Mouse (Mus musculus) MEL (cell line): Measurements from ENCODE around the gene Gm20431. TPM values are rescaled to one million over a fixed set of nuclear protein-coding genes. Genes with fewer than 3 reads are reported as not detected.

Experiments
- DNase-seq: peaks from one replicate; pipeline ENCODE4 v3.0.0; 2011; ENCODE audit warnings: low read depth, low spot score
- H3K27ac ChIP-seq: 2 replicates; pipeline ENCODE4 v1.5.1; 2012; ENCODE audit warnings: low read depth, mild to moderate bottlenecking, control low read depth, low read length, moderate library complexity; ENCODE audit not compliant: control insufficient read depth
- H3K27me3 ChIP-seq, 2 experiments: fragments of 150-350 bp in 1 of 2; sonication (generic) in 1 of 2; 2 replicates each; pipeline ENCODE4 v1.6.1; 2012; ENCODE audit warnings: low read length in 2 of 2, mild to moderate bottlenecking in 2 of 2, improper control_type of control experiment in 1 of 2, moderate library complexity in 1 of 2; ENCODE audit not compliant: insufficient read depth in 2 of 2, control insufficient read depth in 1 of 2
- H3K36me3 ChIP-seq, 2 experiments: 2 replicates each; pipeline ENCODE4 v1.6.1; 2012 to 2014; ENCODE audit warnings: low read length in 2 of 2, improper control_type of control experiment in 1 of 2, inconsistent platforms in 1 of 2, mild to moderate bottlenecking in 1 of 2; ENCODE audit not compliant: insufficient read depth in 2 of 2, control insufficient read depth in 1 of 2
- H3K4me1 ChIP-seq, 2 experiments: fragments of 150-350 bp in 1 of 2; sonication (generic) in 1 of 2; 2 replicates each; pipeline ENCODE4 v1.6.1; 2012; ENCODE audit warnings: low read length in 2 of 2, improper control_type of control experiment in 1 of 2, mild to moderate bottlenecking in 1 of 2; ENCODE audit not compliant: insufficient read depth in 2 of 2, control insufficient read depth in 1 of 2
- H3K4me3 ChIP-seq, 2 experiments: fragments of 150-350 bp in 1 of 2; sonication (generic) in 1 of 2; 2 replicates each; pipeline ENCODE4 v1.5.1; 2012; ENCODE audit warnings: low read depth in 2 of 2, low read length in 2 of 2, mild to moderate bottlenecking in 2 of 2, moderate library complexity in 2 of 2, control low read depth in 1 of 2, improper control_type of control experiment in 1 of 2; ENCODE audit not compliant: control insufficient read depth in 1 of 2, insufficient read depth in 1 of 2
- H3K79me2 ChIP-seq: 2 replicates; pipeline ENCODE4 v1.6.1; 2012; ENCODE audit warnings: mild to moderate bottlenecking, low read length, moderate library complexity; ENCODE audit not compliant: control insufficient read depth, poor library complexity, insufficient read depth
- H3K9ac ChIP-seq: 2 replicates; pipeline ENCODE4 v1.6.1; 2012; ENCODE audit warnings: low read depth, mild to moderate bottlenecking, control low read depth, low read length, moderate library complexity; ENCODE audit not compliant: control insufficient read depth, poor library complexity, severe bottlenecking
- H3K9me3 ChIP-seq: fragments of 150-350 bp; sonication (generic); replicated peaks from 2 replicates; pipeline ENCODE4 v1.6.1; 2012; ENCODE audit warnings: mild to moderate bottlenecking, low read length, improper control_type of control experiment, moderate library complexity; ENCODE audit not compliant: insufficient read depth
- CTCF ChIP-seq, 3 experiments: IDR thresholded peaks in 2 of 3; conservative IDR thresholded peaks in 1 of 3; 2 replicates each; pipeline ENCODE4 v1.5.1; 2011 to 2012; ENCODE audit warnings: low read length in 3 of 3, low read depth in 2 of 3, mild to moderate bottlenecking in 2 of 3, improper control_type of control experiment in 1 of 3, inconsistent platforms in 1 of 3, mixed read lengths in 1 of 3, moderate library complexity in 1 of 3; ENCODE audit not compliant: control insufficient read depth in 1 of 3, insufficient read depth in 1 of 3, poor library complexity in 1 of 3, severe bottlenecking in 1 of 3
- ELF1 ChIP-seq: IDR thresholded peaks from 2 replicates; pipeline ENCODE4 v1.6.1; 2014; ENCODE audit warnings: low read depth, mild to moderate bottlenecking, inconsistent platforms, low read length, improper control_type of control experiment, moderate library complexity
- EP300 ChIP-seq, 2 experiments: IDR thresholded peaks; 2 replicates each; pipeline ENCODE4 v1.6.1; 2011; ENCODE audit warnings: improper control_type of control experiment in 2 of 2, low read length in 2 of 2, low read depth in 1 of 2, mild to moderate bottlenecking in 1 of 2
- GATA1 ChIP-seq: IDR thresholded peaks from 2 replicates; pipeline ENCODE4 v1.6.1; 2011; ENCODE audit warnings: low read depth, low read length, improper control_type of control experiment
- HCFC1 ChIP-seq: IDR thresholded peaks from 2 replicates; pipeline ENCODE4 v1.6.1; 2012; ENCODE audit warnings: low read depth, mild to moderate bottlenecking, inconsistent platforms, low read length, improper control_type of control experiment, moderate library complexity
- JUND ChIP-seq: IDR thresholded peaks from 2 replicates; pipeline ENCODE4 v1.6.1; 2011; ENCODE audit warnings: low read depth, mild to moderate bottlenecking, improper control_type of control experiment, low read length
- KAT2A ChIP-seq: conservative IDR thresholded peaks from 2 replicates; pipeline ENCODE4 v1.6.1; 2012; ENCODE audit warnings: low read depth, low read length, improper control_type of control experiment, inconsistent platforms
- MAFK ChIP-seq: IDR thresholded peaks from 2 replicates; pipeline ENCODE4 v1.6.1; 2011; ENCODE audit warnings: low read depth, mild to moderate bottlenecking, low read length, improper control_type of control experiment, borderline replicate concordance
- MXI1 ChIP-seq: IDR thresholded peaks from 2 replicates; pipeline ENCODE4 v1.6.1; 2011; ENCODE audit warnings: mild to moderate bottlenecking, low read depth, low read length, improper control_type of control experiment
- MYC ChIP-seq: IDR thresholded peaks from 2 replicates; pipeline ENCODE4 v1.6.1; 2011; ENCODE audit warnings: low read depth, mild to moderate bottlenecking, low read length, improper control_type of control experiment, moderate library complexity
- NRF1 ChIP-seq: IDR thresholded peaks from 2 replicates; pipeline ENCODE4 v1.6.1; 2014; ENCODE audit warnings: low read depth, mild to moderate bottlenecking, inconsistent platforms, low read length, improper control_type of control experiment, moderate library complexity; ENCODE audit not compliant: poor library complexity, insufficient read depth, severe bottlenecking
- RAD21 ChIP-seq: IDR thresholded peaks from 2 replicates; pipeline ENCODE4 v1.6.1; 2011; ENCODE audit warnings: mild to moderate bottlenecking, low read depth, low read length, improper control_type of control experiment
- RCOR1 ChIP-seq: IDR thresholded peaks from 2 replicates; pipeline ENCODE4 v1.6.1; 2012; ENCODE audit warnings: low read depth, mild to moderate bottlenecking, inconsistent platforms, low read length, improper control_type of control experiment
- SIN3A ChIP-seq: IDR thresholded peaks from 2 replicates; pipeline ENCODE4 v1.6.1; 2012; ENCODE audit warnings: low read length, improper control_type of control experiment, inconsistent platforms
- polyA plus RNA-seq, 2 experiments: library from polyadenylated mRNA; stranded (reverse) in 1 of 2; unstranded in 1 of 2; fragments of >175 nt in 1 of 2; fragments of >200 nt in 1 of 2; gene quantifications; 2 replicates each; pipeline versions ENCODE4 v1.2.1 to v1.2.4; 2012; ENCODE audit warnings: low replicate concordance in 2 of 2, low read depth in 1 of 2; ENCODE audit not compliant: insufficient read length in 2 of 2, insufficient read depth in 1 of 2, missing spikeins in 1 of 2
- total RNA-seq: library from RNA; depleted of rRNA; stranded (reverse); fragments of 300-350 nt; gene quantifications from 2 replicates; pipeline ENCODE4 v1.2.3, GENCODE M21; 2012

Gm20431 gene
- total and polyA plus RNA-seq, 3 experiments, result 5.9 to 8.1 TPM; not detected in 1

- Histone ChIP-seq H3K4me3 (no peak overlapping the region), H3K9ac (no peak overlapping the region), H3K27ac (no peak overlapping the region), H3K79me2 (no peaks in the 10 kb centered on the region), H3K36me3 (no peaks in the 10 kb centered on the region)
- TF ChIP-seq KAT2A (no peak), EP300 (IDR thresholded peaks at IDR 0.05; ENCODE audit: low read depth in 1 of 2, low read length in 2 of 2) (no peak), NRF1 (no peak), GATA1 (no peak), ELF1 (no peak), RCOR1 (no peak), MAFK (no peak), MXI1 (no peak), RAD21 (no peak), SIN3A (no peak), HCFC1 (no peak)
- TF ChIP-seq, all 39 proteins: peak for 0
- DNase-seq, result no peak
- H3K4me1 ChIP-seq, result no peaks in the 10 kb centered on the region
- peaks cover 7 to 17% of the 10 kb centered on the region in 2 experiments; a peak in 3 of 4 replicates for H3K27me3 ChIP-seq
- no peaks in the 10 kb centered on the region for H3K9me3 ChIP-seq
These were observed 72.3 kb downstream of the Gm20431 start for GRCm38 (mm10) chr2:167588774-167589577.

- Histone ChIP-seq H3K4me3 (no peak overlapping the region), H3K27ac (no peak overlapping the region), H3K27me3 (peaks cover 7 to 17% of the 10 kb centered on the region in 2 experiments; a peak in 3 of 4 replicates), H3K9ac (no peak overlapping the region), H3K79me2 (no peaks in the 10 kb centered on the region), H3K36me3 (no peaks in the 10 kb centered on the region), H3K9me3 (no peaks in the 10 kb centered on the region), H3K4me1 (no peaks in the 10 kb centered on the region)
- no peak for DNase-seq
- TF ChIP-seq RAD21 (no peak), MXI1 (no peak), HCFC1 (no peak), JUND (no peak), CTCF (IDR thresholded peaks at IDR 0.05 in 2 of 3, conservative IDR thresholded peaks at IDR 0.05 in 1 of 3; ENCODE audit: control insufficient read depth in 1 of 3, insufficient read depth in 1 of 3, low read depth in 2 of 3, low read length in 3 of 3, poor library complexity in 1 of 3, severe bottlenecking in 1 of 3) (no peak), NRF1 (no peak), MYC (no peak)
These were observed 74.3 kb downstream of the Gm20431 start for GRCm38 (mm10) chr2:167586976-167587375.
